Mouse (Mus musculus): Measurements from ENCODE around the gene Ppp1r13l. TPM values are rescaled to one million over a fixed set of nuclear protein-coding genes. Genes with fewer than 3 reads are reported as not detected.

Gene Ppp1r13l
- 1.7 and 4.0 TPM in 2 replicates for polyA plus RNA-seq (2011; ENCODE audit: insufficient read depth, insufficient read length, low replicate concordance, missing spikeins)

DNA sequence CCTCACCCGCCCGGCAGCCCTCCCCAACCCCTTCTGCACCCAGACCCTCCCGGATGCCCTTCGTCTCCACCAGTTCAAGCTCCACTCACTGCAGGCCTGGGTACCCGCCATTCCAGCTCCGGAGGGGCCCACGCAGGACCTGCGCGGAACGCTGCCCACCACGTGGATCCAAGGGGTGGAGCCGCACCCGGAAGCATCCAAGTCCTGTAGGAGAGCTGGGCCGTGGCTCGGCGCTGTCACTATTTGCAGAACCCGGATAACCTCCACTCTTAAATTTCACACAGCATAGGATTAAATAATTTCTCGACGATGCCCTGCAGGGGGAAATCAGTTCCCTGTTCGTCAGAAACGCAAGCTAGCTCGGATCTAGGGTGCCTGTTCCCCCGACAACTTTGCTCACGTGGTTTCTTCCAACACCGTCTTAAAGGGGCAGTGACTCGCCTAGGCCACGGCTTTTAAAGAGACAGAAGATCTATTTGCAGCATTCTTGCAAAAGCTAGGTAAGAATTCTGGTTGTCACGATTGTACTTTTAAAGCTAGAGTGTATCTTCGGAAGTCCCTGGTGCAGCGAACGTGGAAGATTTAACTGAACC lies at the start of gene Ppp1r13l, which contains the start of gene Cd3eap:
Ppp1r13l (plus strand) TSS at position 451 of the 593 bp plus-strand sequence.
Cd3eap (minus strand) TSS at position 185 of the 593 bp plus-strand sequence.
- TF ChIP-seq POLR2A (IDR thresholded peaks at IDR 0.05; ENCODE audit: borderline replicate concordance, control insufficient read depth, low read depth, low read length) = peak; percentile 64; the same call in 1 of the 2 replicates
- TF ChIP-seq CTCF (IDR thresholded peaks at IDR 0.05; ENCODE audit: control insufficient read depth, insufficient read depth, low read length) = no peak
- peak within 1 kb of the TSS; percentile 31 for H3K27ac ChIP-seq (ENCODE audit: control insufficient read depth, insufficient read depth, low read depth, low read length, poor library complexity)
- under 1% methylated on average over 31 of the region's 31 CpGs for WGBS
- peaks cover 2% of the 10 kb centered on the region; the same call in 1 of the 2 replicates for H3K4me1 ChIP-seq (ENCODE audit: control insufficient read depth, insufficient read depth, low read length)
- peak within 1 kb of the TSS; percentile 76 for H3K4me3 ChIP-seq (replicated peaks; ENCODE audit: control insufficient read depth, low read depth, low read length)

GRCm38 (mm10) chr7:19309884-19310641 lies 49.5 kb upstream of the Ppp1r13l start, which contains the start of gene Fosb:
Gene Fosb, minus strand, starts transcription at chr7:19310051.
- Histone ChIP-seq H3K27ac (ENCODE audit: control insufficient read depth, insufficient read depth, low read depth, low read length, poor library complexity) (peak within 1 kb of the TSS; percentile 57; the same call in 1 of the 2 replicates), H3K4me1 (ENCODE audit: control insufficient read depth, insufficient read depth, low read length) (no peaks in the 10 kb centered on the region; the same call in 1 of the 2 replicates), H3K4me3 (replicated peaks; ENCODE audit: control insufficient read depth, low read depth, low read length) (peak within 1 kb of the TSS; percentile 76)
- WGBS = under 1% methylated on average over 49 of the region's 49 CpGs
- peak; percentile 18; the same call in 1 of the 2 replicates for TF ChIP-seq CTCF (IDR thresholded peaks at IDR 0.05; ENCODE audit: control insufficient read depth, insufficient read depth, low read length)
- no peak for TF ChIP-seq POLR2A (IDR thresholded peaks at IDR 0.05; ENCODE audit: borderline replicate concordance, control insufficient read depth, low read depth, low read length)

DNA sequence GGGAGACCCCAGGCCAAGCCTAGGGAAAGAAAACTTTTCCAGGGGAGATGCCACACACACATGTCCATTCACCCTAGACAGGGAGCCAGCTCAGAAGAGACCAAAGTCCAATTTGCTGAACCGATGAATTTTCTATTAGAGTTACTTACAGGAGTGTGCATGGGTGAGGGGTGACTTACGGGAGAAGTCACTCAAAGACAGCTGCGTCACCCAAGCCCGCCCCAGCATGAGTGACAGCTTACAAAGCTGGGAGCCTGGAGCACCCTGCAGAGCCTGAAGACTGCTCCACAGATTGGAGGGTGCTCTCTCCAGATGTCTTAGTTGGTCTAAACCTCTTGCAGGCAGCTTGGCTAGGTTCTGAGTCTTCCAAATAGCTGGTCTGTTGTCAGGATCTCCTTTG lies 47.6 kb upstream of the Ppp1r13l start:
- no peak overlapping the region for H3K27ac ChIP-seq (ENCODE audit: control insufficient read depth, insufficient read depth, low read depth, low read length, poor library complexity)
- peaks cover 5% of the 10 kb centered on the region for H3K4me1 ChIP-seq (ENCODE audit: control insufficient read depth, insufficient read depth, low read length)
- 59% methylated on average over 4 of the region's 4 CpGs for WGBS
- no peak for TF ChIP-seq CTCF (IDR thresholded peaks at IDR 0.05; ENCODE audit: control insufficient read depth, insufficient read depth, low read length)
- no peak for TF ChIP-seq POLR2A (IDR thresholded peaks at IDR 0.05; ENCODE audit: borderline replicate concordance, control insufficient read depth, low read depth, low read length)
- H3K4me3 ChIP-seq (replicated peaks; ENCODE audit: control insufficient read depth, low read depth, low read length) = no peak overlapping the region

GRCm38 (mm10) chr7:19314033-19314432 lies 45.5 kb upstream of the Ppp1r13l start:
- 82% methylated on average over 5 of the region's 5 CpGs for WGBS
- no peak for TF ChIP-seq POLR2A (IDR thresholded peaks at IDR 0.05; ENCODE audit: borderline replicate concordance, control insufficient read depth, low read depth, low read length)
- TF ChIP-seq CTCF (IDR thresholded peaks at IDR 0.05; ENCODE audit: control insufficient read depth, insufficient read depth, low read length) = no peak
- no peak overlapping the region for H3K27ac ChIP-seq (ENCODE audit: control insufficient read depth, insufficient read depth, low read depth, low read length, poor library complexity)
- H3K4me3 ChIP-seq (replicated peaks; ENCODE audit: control insufficient read depth, low read depth, low read length) = no peak overlapping the region
- peaks cover 11% of the 10 kb centered on the region for H3K4me1 ChIP-seq (ENCODE audit: control insufficient read depth, insufficient read depth, low read length)

DNA sequence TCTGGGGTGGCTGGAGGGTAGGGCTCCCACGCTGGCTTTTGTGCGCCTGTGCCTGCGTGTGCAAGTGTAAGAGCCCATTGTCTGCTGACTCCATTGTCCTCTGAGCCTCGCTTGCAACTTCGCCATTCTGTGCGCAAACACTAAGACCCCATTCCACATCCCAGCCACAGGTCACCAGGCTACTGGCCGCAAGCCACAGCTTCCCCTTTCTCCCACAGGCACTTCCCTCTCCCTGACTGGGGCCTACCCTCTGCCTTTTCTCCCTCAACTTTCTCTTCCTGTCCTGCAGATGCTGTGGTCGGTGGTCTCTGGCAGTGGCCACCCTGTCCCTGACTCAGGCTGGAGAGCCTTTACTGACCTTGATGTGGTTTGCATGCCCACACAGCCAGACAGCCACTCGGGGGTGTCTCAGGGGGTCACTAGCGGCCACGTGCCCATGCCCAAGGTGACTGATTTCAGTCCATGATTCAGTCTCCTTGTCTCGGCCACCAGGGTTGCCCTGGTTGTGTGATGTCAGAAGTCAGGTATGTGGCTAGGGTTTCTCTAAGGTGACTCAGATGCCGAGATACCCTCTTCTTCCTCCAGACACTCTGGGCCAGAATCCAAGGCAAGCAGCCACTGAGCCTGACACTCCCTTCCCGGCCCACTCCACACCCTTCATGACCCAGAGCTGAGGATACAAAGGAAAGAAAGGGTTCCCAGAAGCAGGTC lies 42.9 kb upstream of the Ppp1r13l start:
- H3K4me1 ChIP-seq (ENCODE audit: control insufficient read depth, insufficient read depth, low read length) = peaks cover 17% of the 10 kb centered on the region
- 5% methylated on average over 14 of the region's 14 CpGs for WGBS

GRCm38 (mm10) chr7:19318201-19318600 lies 41.3 kb upstream of the Ppp1r13l start:
- peaks cover 17% of the 10 kb centered on the region for H3K4me1 ChIP-seq (ENCODE audit: control insufficient read depth, insufficient read depth, low read length)
- peak overlapping the region; percentile 28; the same call in 1 of the 2 replicates for H3K27ac ChIP-seq (ENCODE audit: control insufficient read depth, insufficient read depth, low read depth, low read length, poor library complexity)
- TF ChIP-seq POLR2A (IDR thresholded peaks at IDR 0.05; ENCODE audit: borderline replicate concordance, control insufficient read depth, low read depth, low read length) (no peak), CTCF (IDR thresholded peaks at IDR 0.05; ENCODE audit: control insufficient read depth, insufficient read depth, low read length) (no peak)
- no peak overlapping the region for H3K4me3 ChIP-seq (replicated peaks; ENCODE audit: control insufficient read depth, low read depth, low read length)
- WGBS = 77% methylated on average over 2 of the region's 2 CpGs

More for the DNA sequence above, 42.9 kb upstream of the Ppp1r13l start:
- H3K4me3 ChIP-seq (replicated peaks; ENCODE audit: control insufficient read depth, low read depth, low read length) = no peak overlapping the region
- peak overlapping the region; percentile 72 for H3K27ac ChIP-seq (ENCODE audit: control insufficient read depth, insufficient read depth, low read depth, low read length, poor library complexity)
- TF ChIP-seq CTCF (IDR thresholded peaks at IDR 0.05; ENCODE audit: control insufficient read depth, insufficient read depth, low read length) = no peak
- TF ChIP-seq POLR2A (IDR thresholded peaks at IDR 0.05; ENCODE audit: borderline replicate concordance, control insufficient read depth, low read depth, low read length) = peak; percentile 31; the same call in 1 of the 2 replicates

DNA sequence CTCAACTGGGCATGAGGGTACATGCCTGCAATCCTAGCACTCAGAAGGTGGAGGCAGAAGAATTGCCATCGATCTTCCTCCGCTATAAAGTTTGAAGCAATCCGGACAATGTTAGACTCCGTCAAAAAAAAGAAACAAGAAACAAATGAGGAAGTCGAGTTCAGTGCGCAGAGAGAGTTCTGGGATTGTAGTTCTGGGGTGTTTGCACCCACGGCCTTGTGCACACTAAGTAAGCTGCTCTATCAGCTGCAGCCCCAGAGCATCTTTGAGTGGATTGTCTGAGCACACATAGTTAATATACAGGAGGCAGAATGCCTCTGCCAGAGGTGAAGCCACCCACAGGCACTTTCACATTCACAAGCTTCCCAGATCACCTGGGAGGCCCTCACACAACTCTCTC lies 40.9 kb upstream of the Ppp1r13l start:
- no peak for TF ChIP-seq CTCF (IDR thresholded peaks at IDR 0.05; ENCODE audit: control insufficient read depth, insufficient read depth, low read length)
- no peak for TF ChIP-seq POLR2A (IDR thresholded peaks at IDR 0.05; ENCODE audit: borderline replicate concordance, control insufficient read depth, low read depth, low read length)
- H3K4me1 ChIP-seq (ENCODE audit: control insufficient read depth, insufficient read depth, low read length) = peaks cover 17% of the 10 kb centered on the region
- peak overlapping the region; percentile 28; the same call in 1 of the 2 replicates for H3K27ac ChIP-seq (ENCODE audit: control insufficient read depth, insufficient read depth, low read depth, low read length, poor library complexity)
- 6% methylated on average over 7 of the region's 7 CpGs for WGBS
- peak overlapping the region; percentile 43 for H3K4me3 ChIP-seq (replicated peaks; ENCODE audit: control insufficient read depth, low read depth, low read length)
